Mouse (Mus musculus) olfactory bulb, adult 2 months (tissue): ENCODE results near the gene Rgs14. TPM values are rescaled to one million over a fixed set of nuclear protein-coding genes. Genes with fewer than 3 reads are reported as not detected.
A peak's percentile ranks its signal among the peaks of the same experiment; 100 is the strongest.

ENCODE experiments used
- H3K27ac ChIP-seq: fragments of 200-500 bp; 2 replicates; pipeline ENCODE4 v1.5.1; 2012; ENCODE audit warnings: low read depth, low read length; ENCODE audit not compliant: insufficient read depth
- H3K4me1 ChIP-seq: fragments of 200-500 bp; 2 replicates; pipeline ENCODE4 v1.6.1; 2012; ENCODE audit warnings: low read length; ENCODE audit not compliant: control insufficient read depth, insufficient read depth
- H3K4me3 ChIP-seq: fragments of 200-500 bp; 2 replicates; pipeline ENCODE4 v1.5.1; 2012; ENCODE audit warnings: mild to moderate bottlenecking, low read depth, low read length, moderate library complexity; ENCODE audit not compliant: insufficient read depth
- CTCF ChIP-seq: fragments of 200-500 bp; IDR thresholded peaks from 2 replicates; pipeline ENCODE4 v1.5.1; 2012; ENCODE audit warnings: low read depth, mild to moderate bottlenecking, low read length, moderate library complexity; ENCODE audit not compliant: insufficient read depth
- POLR2A ChIP-seq: fragments of 200-500 bp; IDR thresholded peaks from 2 replicates; pipeline ENCODE4 v1.6.1; 2012; ENCODE audit warnings: mild to moderate bottlenecking, low read depth, low read length, moderate library complexity; ENCODE audit not compliant: insufficient read depth
- WGBS: fragments of 180-500 bp; shearing (Covaris S2); methylation state at CpG from one replicate; pipeline ENCODE4 v1.1.7; 2018; 5-methylcytosine and 5-hydroxymethylcytosine counted together
- polyA plus RNA-seq: library from polyadenylated mRNA; stranded (reverse); fragments of >200 nt; gene quantifications from 2 replicates; pipeline ENCODE4 v1.2.4, GENCODE M21; 2012; ENCODE audit warnings: low replicate concordance; ENCODE audit not compliant: missing spikeins, insufficient read depth, insufficient read length

Gene Rgs14
- polyA plus RNA-seq, 1 experiment, result not detected

GRCm38 (mm10) chr13:55407341-55407740, 37.8 kb downstream of the Rgs14 start:
- Histone ChIP-seq H3K4me3 (no peak overlapping the region), H3K27ac (no peak overlapping the region), H3K4me1 (peaks cover 33% of the 10 kb centered on the region)
- WGBS, result 92% methylated on average over 4 of the region's 4 CpGs
- TF ChIP-seq POLR2A, result no peak
- TF ChIP-seq CTCF, result no peak

- no peak overlapping the region for H3K4me3 ChIP-seq
- TF ChIP-seq POLR2A, result no peak
- no peak for TF ChIP-seq CTCF
- 90% methylated on average over 19 of the region's 19 CpGs for WGBS
- peaks cover 23% of the 10 kb centered on the region for H3K4me1 ChIP-seq
- H3K27ac ChIP-seq, result no peak overlapping the region
Measured at GRCm38 (mm10) chr13:55408546-55409120, 39.1 kb downstream of the Rgs14 start.

- Histone ChIP-seq H3K4me1 (peaks cover 7% of the 10 kb centered on the region), H3K27ac (no peak overlapping the region), H3K4me3 (no peak overlapping the region)
- WGBS, result 89% methylated on average over 7 of the region's 7 CpGs
- TF ChIP-seq POLR2A (no peak), CTCF (no peak)
Measured at GRCm38 (mm10) chr13:55411826-55412225, 42.3 kb downstream of the Rgs14 start.

GRCm38 (mm10) chr13:55412643-55413307, 43.2 kb downstream of the Rgs14 start:
- TF ChIP-seq CTCF (no peak), POLR2A (no peak)
- no peak overlapping the region for H3K4me3 ChIP-seq
- H3K27ac ChIP-seq, result no peak overlapping the region
- 88% methylated on average over 13 of the region's 13 CpGs for WGBS
- peaks cover 7% of the 10 kb centered on the region for H3K4me1 ChIP-seq

- 87% methylated on average over 12 of the region's 12 CpGs for WGBS
- Histone ChIP-seq H3K4me1 (peaks cover 10% of the 10 kb centered on the region), H3K27ac (no peak overlapping the region), H3K4me3 (no peak overlapping the region)
- TF ChIP-seq POLR2A (no peak), CTCF (no peak)
Measured at GRCm38 (mm10) chr13:55413333-55413732, 43.8 kb downstream of the Rgs14 start.

GRCm38 (mm10) chr13:55414743-55415380, 45.3 kb downstream of the Rgs14 start, which contains the start of gene Pfn3:
Gene Pfn3 (minus strand): TSS chr13:55415232.
- Histone ChIP-seq H3K4me3 (peak within 1 kb of the TSS; percentile 39), H3K4me1 (peaks cover 11% of the 10 kb centered on the region), H3K27ac (no peak within 1 kb of the TSS)
- TF ChIP-seq CTCF (no peak), POLR2A (no peak)
- 15% methylated on average over 41 of the region's 41 CpGs for WGBS

GRCm38 (mm10) chr13:55418004-55418403, 48.5 kb downstream of the Rgs14 start:
- H3K27ac ChIP-seq, result no peak overlapping the region
- peak overlapping the region; percentile 36 for H3K4me3 ChIP-seq
- peaks cover 31% of the 10 kb centered on the region for H3K4me1 ChIP-seq
- TF ChIP-seq CTCF (peak; percentile 76; the same call in 1 of the 2 replicates), POLR2A (no peak)
- WGBS, result 9% methylated on average over 12 of the region's 12 CpGs

GRCm38 (mm10) chr13:55419142-55419541, 49.6 kb downstream of the Rgs14 start:
- Histone ChIP-seq H3K27ac (no peak overlapping the region), H3K4me1 (peaks cover 31% of the 10 kb centered on the region), H3K4me3 (no peak overlapping the region)
- no peak for TF ChIP-seq CTCF
- no peak for TF ChIP-seq POLR2A
- WGBS, result 82% methylated on average over 5 of the region's 5 CpGs
